Mouse (Mus musculus) cerebral cortex, adult 2 months (tissue): Measurements from ENCODE around the gene Crip1.

Source experiments
- WGBS: fragments of 180-500 bp; shearing (Covaris S2); methylation state at CpG from one replicate; pipeline ENCODE4 v1.1.7; 2018; 5-methylcytosine and 5-hydroxymethylcytosine counted together

Crip1 gene

GRCm38 (mm10) chr12:113146112-113147057 lies at the start of gene Crip1:
Gene Crip1, plus strand, starts transcription at chr12:113146316.
- WGBS, result 11% methylated on average over 45 of the region's 45 CpGs

- 52% methylated on average over 5 of the region's 5 CpGs for WGBS
Measured at GRCm38 (mm10) chr12:113097040-113097439, 49.1 kb upstream of the Crip1 start.

- WGBS, result 3% methylated on average over 35 of the region's 53 CpGs
Measured at GRCm38 (mm10) chr12:113097749-113098281, 48.3 kb upstream of the Crip1 start, which contains the start of gene Mta1. Gene Mta1, plus strand, starts transcription at chr12:113098278.

DNA sequence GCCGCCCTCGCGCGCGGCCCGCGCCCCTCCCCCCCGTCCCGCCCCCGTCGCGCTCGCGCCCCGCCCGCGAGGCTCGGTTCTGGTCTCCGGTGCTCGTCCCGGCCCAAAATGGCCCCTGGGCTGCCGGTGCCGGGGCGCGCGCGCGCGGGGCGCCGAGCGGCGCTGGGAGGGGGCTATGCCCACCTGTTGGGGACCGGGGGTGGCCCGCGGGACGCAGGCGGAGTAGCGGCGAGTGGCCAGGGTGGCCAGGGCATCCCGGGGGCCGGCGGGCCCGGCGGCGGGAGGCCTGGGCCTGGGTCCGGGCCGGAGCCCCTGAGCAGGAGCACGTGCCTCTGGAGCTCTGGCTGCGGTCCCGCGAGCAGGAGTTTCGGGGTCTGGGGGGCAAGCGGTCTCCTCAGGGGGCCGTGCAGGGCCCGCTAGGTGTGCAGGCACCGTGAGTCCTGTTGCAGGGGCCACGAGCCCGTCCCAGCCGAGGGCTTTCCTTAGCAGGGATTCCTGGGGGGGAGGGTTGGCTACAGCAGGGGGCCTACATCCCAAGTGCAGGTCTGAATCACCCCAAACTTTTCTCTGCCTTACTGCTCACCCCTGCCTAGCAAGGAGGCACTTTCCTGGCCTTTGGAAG lies 47.5 kb upstream of the Crip1 start:
- under 1% methylated on average over 45 of the region's 60 CpGs for WGBS

GRCm38 (mm10) chr12:113099470-113100237 lies 46.5 kb upstream of the Crip1 start:
- 33% methylated on average over 6 of the region's 6 CpGs for WGBS

- 42% methylated on average over 5 of the region's 5 CpGs for WGBS
Measured at GRCm38 (mm10) chr12:113100448-113101076, 45.6 kb upstream of the Crip1 start.

DNA sequence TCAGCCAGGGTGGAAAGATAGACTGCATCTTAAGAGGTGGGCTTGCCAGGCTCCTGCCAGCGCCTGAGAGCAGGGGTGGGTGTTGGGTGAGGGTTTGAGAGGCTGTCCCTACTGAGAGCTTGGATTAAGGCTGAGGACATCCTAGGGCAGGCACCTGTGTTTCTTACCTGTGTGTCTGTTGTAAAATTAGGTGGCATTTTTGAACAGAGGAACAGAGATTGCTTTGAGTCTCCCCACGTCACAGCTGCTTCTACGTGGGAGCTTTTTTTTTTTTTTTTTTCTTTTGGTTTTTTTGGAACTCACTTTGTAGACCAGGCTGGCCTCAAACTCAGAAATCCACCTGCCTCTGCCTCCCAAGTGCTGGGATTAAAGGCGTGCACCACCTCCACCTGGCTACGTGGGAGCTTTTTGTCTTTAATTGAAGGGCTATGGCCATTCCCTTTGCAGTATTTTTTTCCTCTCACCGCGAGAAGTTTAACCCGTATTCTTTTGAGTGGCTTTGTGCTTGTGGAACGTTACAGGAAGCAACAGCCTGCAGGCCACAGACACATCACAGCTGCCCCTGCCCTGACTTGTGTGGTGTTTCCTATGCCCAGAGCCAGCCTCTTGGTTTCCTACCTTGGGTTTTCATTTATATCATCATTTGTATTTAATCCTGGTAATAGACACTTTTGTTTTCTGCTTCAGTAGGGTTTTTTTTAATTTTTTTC lies 44.7 kb upstream of the Crip1 start:
- WGBS, result 48% methylated on average over 9 of the region's 9 CpGs

GRCm38 (mm10) chr12:113102461-113102860 lies 43.7 kb upstream of the Crip1 start:
- WGBS, result 41% methylated on average over 6 of the region's 6 CpGs

DNA sequence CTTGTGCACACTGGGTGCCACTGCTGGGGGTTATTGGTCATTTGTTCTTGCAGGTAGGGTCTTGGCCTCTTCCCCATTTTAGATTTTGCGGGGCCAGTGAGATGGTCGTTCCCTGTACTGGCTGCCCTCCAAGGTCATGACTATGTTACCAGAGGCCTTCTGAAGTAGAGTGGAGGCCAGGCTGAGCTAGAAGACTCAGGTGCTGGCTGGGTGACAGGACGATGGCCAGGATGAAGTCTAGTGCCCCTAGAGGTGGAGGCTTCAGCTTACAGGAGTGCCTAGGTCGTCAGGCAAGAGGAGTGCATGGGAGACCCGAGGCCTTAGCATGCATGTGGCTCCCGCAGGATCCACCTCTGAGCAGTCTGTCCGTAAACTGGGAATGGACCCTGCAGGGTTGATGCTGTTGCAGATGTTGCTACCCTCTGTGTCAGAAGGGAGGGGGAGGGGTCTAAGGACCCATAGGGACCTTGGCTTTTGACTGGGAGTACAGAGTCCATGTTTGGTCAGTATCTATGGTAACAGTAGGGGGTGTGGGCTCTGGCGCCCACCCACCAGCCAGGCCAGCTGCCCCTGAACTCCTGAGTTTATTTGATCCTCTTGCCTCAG lies 42.2 kb upstream of the Crip1 start:
- WGBS, result 82% methylated on average over 8 of the region's 8 CpGs

GRCm38 (mm10) chr12:113106386-113106785 lies 39.7 kb upstream of the Crip1 start:
- WGBS, result 42% methylated on average over 6 of the region's 6 CpGs

- 69% methylated on average over 4 of the region's 4 CpGs for WGBS
Measured at GRCm38 (mm10) chr12:113107431-113108124, 38.5 kb upstream of the Crip1 start.

DNA sequence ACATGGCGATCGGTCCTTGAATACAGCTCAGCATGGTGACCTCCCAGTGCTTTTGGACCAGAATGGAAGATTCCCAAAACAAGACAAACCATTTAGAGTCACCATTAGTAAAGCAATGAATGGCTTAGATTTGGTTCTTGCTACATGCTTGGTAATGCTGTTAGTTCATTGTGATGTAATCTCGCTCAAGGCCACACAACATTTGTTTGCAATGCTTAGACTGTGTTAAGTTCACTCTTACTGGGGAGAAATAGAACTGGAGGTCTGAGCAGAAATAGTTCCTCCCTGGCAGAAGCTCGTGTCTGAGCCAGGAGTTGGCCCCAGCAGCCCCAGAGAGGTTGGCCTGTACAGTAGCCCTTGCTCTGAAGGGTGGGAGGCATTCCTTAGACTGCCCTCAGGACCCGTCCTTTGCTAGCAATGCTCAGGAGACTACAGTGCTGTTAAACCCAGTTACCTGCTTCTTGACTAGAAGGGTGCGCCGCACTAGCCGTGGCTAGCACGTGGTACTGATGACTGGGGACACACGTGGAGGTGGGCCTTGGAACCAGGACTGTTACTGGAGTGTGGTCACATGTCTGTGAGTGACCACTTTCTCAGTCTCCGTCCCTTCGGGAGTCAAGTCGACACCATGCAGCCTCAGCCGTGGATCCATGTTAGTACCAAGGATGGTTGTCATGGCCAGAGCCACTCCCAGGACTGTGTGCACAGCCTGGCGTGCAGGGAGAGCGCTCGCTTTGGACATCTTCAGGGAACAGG lies 37.4 kb upstream of the Crip1 start:
- WGBS, result 80% methylated on average over 17 of the region's 17 CpGs

DNA sequence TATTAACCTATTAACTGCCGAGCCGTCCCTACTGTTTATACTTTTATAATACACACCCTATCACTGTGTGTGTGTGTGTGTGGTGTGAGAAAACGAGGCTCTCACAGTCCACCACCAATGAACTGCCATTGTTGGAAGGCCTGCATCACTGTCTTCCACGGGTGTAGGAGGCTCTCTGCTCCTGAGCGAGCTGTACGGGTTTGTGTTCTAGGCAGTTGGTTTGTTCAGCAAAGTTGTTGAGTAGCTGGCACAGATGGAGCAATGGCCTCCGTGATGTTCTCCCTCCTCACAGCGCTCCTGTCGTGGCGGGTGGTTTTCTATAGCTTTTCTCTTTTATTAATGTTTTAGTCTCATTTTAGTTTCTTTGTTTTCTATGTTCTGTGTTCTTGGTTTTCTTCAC lies 36.3 kb upstream of the Crip1 start:
- WGBS, result 52% methylated on average over 10 of the region's 10 CpGs

DNA sequence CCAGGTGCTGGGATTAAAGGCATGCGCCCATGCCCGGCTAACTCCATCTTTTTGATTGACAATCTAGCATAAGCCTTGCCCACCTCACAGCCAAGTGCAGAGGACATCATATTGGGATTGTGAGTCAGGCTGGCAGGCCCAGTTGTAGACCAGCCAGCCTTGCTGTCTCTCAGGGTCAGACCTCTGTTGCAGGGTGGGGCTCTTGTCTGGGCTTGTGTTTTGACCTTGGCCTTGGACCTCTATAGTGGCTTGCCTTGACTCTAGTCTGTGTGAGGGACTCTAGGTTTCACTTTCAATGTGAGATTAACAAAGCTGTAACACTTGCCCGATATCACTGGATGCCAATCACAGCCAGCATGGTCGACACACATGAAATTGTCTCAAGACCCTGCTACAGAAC lies 32.0 kb upstream of the Crip1 start:
- 88% methylated on average over 4 of the region's 4 CpGs for WGBS

- 76% methylated on average over 16 of the region's 16 CpGs for WGBS
Measured at GRCm38 (mm10) chr12:113114856-113115538, 31.1 kb upstream of the Crip1 start.

- 81% methylated on average over 20 of the region's 20 CpGs for WGBS
Measured at GRCm38 (mm10) chr12:113119516-113120410, 26.4 kb upstream of the Crip1 start.

DNA sequence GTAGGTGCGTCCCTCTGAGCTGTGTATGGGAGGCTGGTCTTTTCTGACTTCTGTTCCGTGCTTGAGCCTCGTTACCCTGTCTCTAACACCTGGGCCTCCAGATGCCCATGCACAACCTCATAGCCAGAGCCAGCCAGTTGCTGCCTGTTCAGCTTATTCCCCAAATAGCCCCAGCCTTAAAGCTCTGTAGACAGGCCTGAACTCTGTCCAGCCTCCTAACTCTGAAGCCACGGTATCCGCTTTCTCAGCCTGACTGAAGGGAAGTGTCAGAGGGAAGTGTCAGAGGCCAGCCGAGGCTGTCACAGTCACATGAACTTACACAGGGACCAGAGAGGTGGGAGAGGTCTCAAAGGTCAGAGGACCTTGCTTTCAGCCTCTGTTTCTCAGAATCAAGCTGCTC lies 21.4 kb upstream of the Crip1 start:
- 84% methylated on average over 6 of the region's 6 CpGs for WGBS
